Mouse (Mus musculus): Measurements from ENCODE around the gene Plxnc1. TPM values are rescaled to one million over a fixed set of nuclear protein-coding genes. Genes with fewer than 3 reads are reported as not detected.

Gene Plxnc1
- polyA plus RNA-seq (2012) = 33.4 and 42.7 TPM in 2 replicates

DNA sequence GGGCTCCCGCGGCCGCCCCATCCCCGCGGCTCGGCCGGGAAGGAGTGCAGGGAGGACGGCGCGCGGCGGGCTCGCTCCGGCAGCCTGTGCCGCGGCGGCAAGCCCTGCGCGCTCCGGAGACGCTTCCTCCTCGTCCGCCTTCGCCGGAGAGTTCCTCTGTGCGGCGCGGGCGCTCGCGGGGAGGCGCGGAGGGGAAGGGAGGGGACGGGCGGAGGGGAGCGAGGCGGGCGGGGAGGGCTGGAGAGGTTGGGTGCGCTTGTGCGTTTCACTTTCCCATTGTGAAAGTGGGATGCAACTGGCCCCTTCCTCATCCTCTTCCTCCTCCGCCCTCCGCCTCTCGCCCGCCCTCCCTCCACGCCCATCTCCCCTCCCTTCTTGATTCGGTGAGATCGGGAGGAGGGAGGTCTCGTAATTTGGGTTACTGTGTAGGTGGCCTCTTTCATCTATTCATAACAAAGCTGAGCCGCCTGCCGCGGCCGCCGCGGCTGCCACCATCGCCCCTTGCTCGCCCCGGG, at the start of gene Plxnc1:
TSS of gene Plxnc1 (minus strand) at position 145 of the 515 bp plus-strand sequence.
- TF ChIP-seq GATA1 (IDR thresholded peaks at IDR 0.05; ENCODE audit: low read length) = no peak

DNA sequence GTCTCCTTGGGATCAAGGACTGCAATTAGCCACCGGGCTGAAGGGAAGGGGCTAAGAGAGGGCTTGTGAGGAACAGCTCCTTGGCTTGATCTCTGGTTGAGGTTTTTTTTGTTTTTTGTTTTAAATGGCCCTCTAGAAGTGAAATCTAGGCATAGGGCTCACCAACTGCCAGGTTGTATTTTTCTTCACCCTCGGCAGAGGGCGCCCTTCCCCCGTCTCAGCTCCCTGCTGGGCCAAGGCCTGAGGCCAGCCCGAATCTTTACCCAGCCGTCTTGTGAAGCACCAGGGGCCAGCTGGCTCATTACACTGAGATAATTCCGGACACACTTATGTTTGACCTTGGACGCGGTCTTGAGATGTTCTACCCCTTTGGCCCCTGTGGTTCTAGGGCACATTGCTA, 47.5 kb upstream of the Plxnc1 start:
- no peak for TF ChIP-seq GATA1 (IDR thresholded peaks at IDR 0.05; ENCODE audit: low read length)

DNA sequence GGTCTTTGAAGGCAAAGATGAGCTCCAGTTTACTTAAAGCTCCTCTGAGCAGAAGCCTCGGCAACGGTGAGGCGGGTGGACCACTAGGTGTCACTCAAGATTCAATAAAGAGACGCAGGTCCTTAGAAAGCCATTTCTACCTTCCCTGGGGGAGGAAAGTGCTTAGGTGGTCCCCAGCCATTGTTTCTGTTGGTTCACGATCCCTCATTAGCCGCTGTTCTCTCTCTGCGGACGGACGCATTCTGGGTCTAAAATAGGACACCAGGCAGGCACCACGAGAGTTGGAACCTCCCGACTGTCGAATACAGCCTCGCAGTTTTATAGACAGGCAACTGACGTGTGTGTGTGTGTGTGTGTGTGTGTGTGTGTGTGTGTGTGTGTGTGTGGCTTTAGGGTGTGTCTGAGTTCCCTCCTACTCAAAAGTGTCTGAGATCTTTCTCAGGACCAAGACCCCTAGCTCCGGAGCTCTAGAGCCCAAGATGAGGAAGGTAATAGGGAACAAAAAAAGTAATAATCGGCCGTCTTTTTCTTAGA, 47.0 kb upstream of the Plxnc1 start:
- TF ChIP-seq GATA1 (IDR thresholded peaks at IDR 0.05; ENCODE audit: low read length) = no peak

DNA sequence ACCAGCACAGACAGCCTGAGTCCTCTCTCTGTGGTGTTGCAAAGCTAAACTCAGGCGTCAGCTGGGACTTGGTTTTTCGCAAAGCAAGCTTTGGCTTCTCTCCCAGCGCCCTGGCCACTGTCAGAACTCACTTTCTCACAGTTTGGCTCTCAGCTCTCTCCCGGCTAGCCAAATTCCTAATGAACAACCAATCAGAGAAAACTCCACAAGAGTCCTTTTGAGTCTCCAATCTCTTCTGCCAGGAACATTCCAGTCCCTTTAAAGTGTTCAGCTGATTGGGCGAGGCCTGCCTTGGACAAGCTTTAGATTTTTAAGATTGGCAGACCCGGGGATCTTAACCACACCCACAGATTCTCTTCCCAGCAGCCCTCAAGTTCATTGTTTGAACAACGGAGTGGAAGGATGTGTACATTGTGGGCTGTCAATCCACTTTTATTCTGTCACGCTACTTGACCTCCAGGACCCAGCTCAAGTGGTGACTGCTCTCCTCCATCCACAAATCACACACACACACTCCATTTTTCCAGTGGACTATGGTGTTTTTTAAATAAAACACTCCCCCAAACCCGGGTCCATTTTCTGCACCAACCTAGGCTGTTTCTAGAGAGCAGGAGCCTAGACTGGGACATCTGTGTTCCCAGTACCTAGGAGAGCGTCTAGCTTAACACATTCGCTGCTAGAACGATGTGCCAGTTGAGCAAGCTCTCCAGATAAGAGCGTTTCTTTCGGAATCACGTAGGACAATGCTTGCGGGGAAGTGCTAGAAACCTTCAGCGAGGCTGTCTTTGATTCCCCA, 46.3 kb upstream of the Plxnc1 start:
- TF ChIP-seq GATA1 (IDR thresholded peaks at IDR 0.05; ENCODE audit: low read length) = no peak

DNA sequence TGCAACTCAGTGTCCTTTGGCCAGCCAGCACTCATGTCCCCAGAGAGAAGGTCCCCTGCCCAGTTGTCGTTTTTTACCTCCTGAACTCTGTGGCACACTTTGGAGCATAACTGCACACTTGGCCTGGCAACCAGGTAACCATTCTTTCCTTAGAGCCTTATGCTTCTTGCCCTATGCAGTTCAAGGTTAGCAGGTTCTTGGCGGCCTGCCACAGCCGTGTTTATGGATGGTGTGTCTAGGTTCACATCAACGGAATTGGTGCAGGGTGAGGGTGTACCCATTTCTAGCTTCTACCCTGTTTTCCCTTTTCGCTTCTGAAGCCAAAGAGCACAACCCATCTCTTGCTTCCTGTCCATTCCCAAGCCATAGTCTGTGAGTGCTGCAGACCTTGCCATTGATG, 44.7 kb upstream of the Plxnc1 start:
- TF ChIP-seq GATA1 (IDR thresholded peaks at IDR 0.05; ENCODE audit: low read length) = no peak

DNA sequence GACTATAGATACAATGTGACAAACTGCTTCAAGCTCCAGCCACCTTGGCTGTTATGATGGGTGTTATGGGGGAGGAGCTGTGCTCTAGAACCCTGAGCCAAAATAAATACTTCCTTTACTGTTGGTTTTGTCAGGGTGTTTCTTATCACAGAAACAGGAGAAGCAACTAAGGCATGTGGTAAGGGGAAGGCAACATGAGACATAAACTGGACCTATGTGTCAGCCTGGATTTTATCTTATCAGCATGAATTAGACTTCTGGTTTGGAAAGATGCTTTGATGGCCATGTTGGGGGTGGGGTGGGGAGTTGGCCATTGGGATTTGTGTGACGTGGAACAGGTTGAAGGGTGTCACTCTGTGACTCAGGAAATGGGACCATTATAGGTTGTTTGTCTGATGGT, 40.5 kb upstream of the Plxnc1 start:
- no peak for TF ChIP-seq GATA1 (IDR thresholded peaks at IDR 0.05; ENCODE audit: low read length)

DNA sequence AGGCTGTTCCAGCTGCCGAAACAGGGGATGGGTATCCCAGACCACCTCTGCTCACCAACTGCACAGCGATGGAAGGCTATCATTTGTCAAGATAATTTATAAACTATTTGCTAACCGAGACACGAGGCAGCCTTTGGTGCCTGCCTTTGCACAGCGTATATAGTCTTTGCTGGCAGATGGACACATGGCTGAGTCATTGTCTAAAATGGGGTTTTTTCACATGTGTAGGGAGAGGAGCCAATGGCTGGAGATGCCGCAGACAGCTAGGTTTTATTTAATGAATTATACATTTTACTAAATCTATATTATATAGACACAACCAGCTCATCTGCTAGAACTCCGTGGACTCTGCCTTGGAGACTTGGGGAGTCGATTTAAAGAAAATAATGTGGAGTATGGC, 37.9 kb upstream of the Plxnc1 start:
- TF ChIP-seq GATA1 (IDR thresholded peaks at IDR 0.05; ENCODE audit: low read length) = no peak

DNA sequence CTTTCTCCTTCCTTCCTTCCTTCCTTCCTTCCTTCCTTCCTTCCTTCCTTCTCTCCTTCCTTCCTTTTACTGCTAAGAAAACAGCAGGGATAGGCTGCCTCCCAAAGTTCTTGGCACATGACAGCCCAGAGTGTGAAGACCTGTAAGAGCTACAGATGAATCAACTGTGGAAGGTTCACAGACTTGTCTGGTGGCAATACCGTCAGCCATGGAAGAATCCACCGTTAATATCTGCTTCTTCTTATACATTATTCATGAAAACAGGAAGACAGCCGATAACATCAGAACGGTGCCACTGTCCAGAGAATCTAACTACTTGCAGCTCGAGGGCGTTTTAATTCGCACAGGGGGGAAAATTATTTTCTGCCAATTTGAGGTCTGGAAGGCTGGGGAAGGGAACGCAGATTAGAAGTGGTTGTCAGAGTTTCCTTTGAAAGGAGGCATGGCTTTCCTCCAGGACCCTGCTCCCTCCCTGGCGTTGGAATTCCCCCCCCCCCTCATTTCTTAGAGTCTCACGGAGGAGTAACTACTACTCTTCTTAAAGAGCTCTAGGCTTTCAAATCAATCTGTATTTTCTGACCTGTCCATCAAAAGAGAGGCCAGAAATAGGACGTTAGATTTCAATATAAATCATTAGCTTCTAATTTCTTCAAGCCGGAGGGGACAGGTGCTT, 37.0 kb upstream of the Plxnc1 start:
- no peak for TF ChIP-seq GATA1 (IDR thresholded peaks at IDR 0.05; ENCODE audit: low read length)

DNA sequence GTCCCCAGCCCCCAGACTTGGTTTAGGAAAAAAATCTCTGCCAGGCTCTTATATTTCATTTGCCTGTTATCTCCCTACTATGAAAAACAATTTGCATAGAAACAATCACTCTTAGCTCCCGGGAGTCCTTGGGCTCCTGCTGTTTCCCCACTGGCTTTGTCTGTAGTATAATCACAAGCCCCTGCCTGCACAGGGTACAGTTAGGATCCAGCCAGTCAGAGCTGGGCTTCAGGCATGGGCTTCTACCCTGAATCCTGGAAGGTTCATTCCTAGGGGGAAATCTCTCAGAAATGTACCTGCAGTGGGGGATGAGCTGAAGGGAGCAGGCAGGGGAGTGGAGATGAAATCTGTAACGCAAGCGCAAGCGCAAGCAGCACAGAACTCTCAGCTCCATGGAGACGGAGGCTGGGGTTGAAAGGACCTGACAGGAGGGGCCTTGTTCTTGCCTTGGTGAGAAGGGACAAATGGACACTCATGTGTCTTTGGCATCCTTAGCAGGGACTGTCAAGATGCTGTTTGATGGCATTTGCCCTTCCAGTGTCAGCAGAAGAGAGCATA, 33.7 kb upstream of the Plxnc1 start:
- no peak for TF ChIP-seq GATA1 (IDR thresholded peaks at IDR 0.05; ENCODE audit: low read length)

DNA sequence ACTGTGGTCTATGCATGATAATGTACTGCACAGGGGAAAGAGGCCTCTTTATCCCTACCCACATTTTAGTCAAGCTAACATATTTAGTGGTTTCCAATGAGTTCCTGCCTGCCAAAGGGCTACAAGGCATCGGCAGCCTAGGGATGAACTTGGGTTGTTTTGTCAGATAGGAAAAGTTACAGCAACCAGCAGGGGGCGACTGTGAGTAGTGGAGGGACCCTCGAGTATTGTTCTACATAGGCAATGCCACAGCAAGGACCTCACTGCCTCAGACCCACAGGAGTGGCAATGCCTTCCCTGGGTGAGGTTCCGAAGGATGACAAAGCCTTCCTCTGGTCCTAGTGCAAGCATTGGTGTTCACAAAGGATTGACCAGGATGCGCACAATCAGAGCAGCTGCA, 31.7 kb upstream of the Plxnc1 start:
- no peak for TF ChIP-seq GATA1 (IDR thresholded peaks at IDR 0.05; ENCODE audit: low read length)

DNA sequence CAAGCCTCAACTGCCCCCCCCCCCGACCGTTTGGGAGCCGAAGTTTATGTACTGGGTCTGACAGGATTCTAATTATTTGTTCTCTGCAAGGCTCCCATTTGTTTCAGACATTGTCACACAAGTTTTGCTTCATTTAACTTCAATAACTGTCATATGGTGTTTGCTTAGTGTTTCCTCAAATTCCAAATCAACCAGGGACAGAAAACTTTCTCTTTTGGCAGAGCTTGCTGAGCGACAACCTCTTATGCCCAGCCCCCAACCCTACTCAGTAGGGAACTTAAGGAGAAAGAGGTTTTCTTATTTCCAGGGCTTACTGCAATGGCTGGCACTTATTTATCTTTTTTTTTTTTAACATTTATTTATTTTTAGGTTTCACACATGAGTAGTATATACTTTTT, 30.5 kb upstream of the Plxnc1 start:
- TF ChIP-seq GATA1 (IDR thresholded peaks at IDR 0.05; ENCODE audit: low read length) = no peak

DNA sequence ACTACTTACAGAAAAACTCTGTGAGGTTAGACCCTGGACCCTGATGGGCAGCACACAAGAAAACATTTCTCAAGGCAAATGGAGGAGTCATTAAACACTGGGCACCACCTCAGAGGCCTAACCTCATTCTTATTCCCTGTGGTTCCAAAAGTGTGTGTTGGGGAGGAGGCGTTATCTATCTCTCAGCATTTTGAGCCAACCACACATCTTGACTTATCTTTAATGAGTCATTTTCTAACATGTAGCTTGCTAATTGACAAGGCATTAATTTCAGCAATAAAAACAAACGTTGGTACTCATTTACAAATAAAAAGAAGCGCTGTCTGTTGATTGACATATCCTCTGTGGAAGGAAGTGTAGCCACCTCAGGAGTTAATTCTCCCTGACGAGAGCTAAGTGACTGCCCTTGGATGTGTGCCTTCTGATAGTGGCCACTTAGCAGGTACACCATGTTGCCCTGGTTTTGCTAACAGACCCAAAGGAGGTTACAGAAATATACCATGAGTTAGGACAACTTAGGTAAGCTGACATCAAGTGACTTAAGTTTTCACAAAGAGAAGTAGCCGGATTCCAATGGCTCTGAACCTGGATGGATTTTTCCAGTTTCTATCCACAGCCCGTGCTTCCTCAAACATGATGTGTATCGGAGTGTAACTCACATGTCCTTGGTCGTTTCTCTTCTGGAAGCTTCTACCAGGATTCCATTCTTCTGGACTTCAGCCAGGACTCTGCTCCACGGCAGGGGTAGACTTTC, 29.9 kb upstream of the Plxnc1 start:
- TF ChIP-seq GATA1 (IDR thresholded peaks at IDR 0.05; ENCODE audit: low read length) = no peak

DNA sequence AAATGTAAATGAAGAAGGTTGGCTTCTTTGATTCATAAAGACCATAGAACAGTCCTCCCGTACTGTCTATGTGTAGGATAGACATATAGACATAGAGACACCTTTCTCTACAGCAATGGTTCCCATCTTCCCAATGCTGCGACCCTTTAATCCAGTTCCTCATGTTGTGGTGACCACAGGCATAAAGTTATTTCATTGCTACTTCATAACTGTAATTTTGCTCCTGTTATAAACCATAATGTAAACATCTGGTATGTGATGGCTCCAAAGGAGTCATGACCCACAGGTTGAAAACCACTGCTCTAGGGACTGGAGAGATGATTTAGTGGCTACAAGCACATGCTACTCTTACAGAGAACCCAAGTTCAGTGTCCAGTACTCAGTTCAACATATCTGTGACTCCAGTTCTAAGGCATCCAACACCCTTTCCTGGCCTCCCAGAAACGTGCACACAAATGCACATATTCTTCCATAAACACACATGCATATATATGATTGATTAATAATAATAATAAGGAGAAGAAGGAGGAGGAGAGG, 27.1 kb upstream of the Plxnc1 start:
- no peak for TF ChIP-seq GATA1 (IDR thresholded peaks at IDR 0.05; ENCODE audit: low read length)

DNA sequence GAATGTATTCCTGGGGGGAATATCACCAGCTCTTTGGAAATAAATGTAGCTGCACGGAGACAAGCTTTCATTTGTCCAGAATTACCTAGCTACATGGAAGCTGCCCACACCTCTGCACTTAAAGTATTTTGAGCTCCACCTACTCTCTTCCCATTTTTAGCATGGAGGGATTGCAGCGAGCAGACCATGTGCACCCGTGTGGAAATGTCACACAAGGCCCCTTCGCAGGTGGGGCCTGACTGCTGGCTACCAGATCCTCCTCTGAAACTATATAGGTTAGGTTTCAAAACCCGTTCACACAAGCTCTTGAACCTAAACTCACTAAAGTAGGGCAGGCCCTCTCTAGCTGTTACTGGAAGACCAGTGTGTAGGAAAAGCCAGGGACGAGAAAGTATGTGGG, 25.6 kb upstream of the Plxnc1 start:
- TF ChIP-seq GATA1 (IDR thresholded peaks at IDR 0.05; ENCODE audit: low read length) = no peak

DNA sequence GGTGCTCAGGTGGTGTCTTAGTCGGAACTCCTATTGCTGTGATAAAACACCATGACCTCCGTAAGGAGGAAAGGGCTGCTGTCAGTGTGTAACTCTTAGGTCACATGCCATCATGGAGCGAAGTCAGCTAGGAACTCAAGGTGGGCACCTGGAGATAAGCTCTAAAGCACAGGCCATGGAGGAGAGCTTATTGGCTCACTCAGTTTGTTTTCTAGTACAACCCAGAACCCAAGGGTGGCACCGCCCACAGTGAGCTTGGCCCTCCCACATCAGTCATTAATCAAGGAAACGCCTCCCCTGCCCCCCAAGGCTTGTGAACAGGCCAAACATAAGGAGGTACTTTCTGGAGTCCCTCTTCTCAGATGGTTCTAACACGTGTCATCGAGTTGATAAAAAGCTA, 22.8 kb upstream of the Plxnc1 start:
- TF ChIP-seq GATA1 (IDR thresholded peaks at IDR 0.05; ENCODE audit: low read length) = no peak

All from G1E-ER4 (cell line).